Mouse (Mus musculus): ENCODE data around the gene Iqschfp. TPM values are rescaled to one million over a fixed set of nuclear protein-coding genes. Genes with fewer than 3 reads are reported as not detected.

Iqschfp gene
- total RNA-seq, 1 experiment from 2014 or later = not detected

GRCm38 (mm10) chr3:68647282-68647681 lies 755.2 kb downstream of the Iqschfp start:
- DNase-seq = no peak

GRCm38 (mm10) chr3:68650251-68650650 lies 758.2 kb downstream of the Iqschfp start:
- no peak for DNase-seq

GRCm38 (mm10) chr3:68656607-68657352 lies 764.7 kb downstream of the Iqschfp start:
- DNase-seq = no peak

GRCm38 (mm10) chr3:68657589-68658245 lies 765.7 kb downstream of the Iqschfp start:
- no peak for DNase-seq

GRCm38 (mm10) chr3:68659996-68660395 lies 768.0 kb downstream of the Iqschfp start:
- DNase-seq = no peak

- no peak for DNase-seq
Measured at GRCm38 (mm10) chr3:68660538-68660937, 768.5 kb downstream of the Iqschfp start.

- no peak for DNase-seq
Measured at GRCm38 (mm10) chr3:68662386-68662785, 770.4 kb downstream of the Iqschfp start.

- no peak for DNase-seq
Measured at GRCm38 (mm10) chr3:68664337-68664736, 772.3 kb downstream of the Iqschfp start.

GRCm38 (mm10) chr3:68666377-68666776 lies 774.3 kb downstream of the Iqschfp start:
- no peak for DNase-seq

- DNase-seq = no peak
Measured at GRCm38 (mm10) chr3:68667852-68668251, 775.8 kb downstream of the Iqschfp start.

GRCm38 (mm10) chr3:68669418-68669974 lies 777.5 kb downstream of the Iqschfp start:
- no peak for DNase-seq

- no peak for DNase-seq
Measured at GRCm38 (mm10) chr3:68674721-68675120, 782.7 kb downstream of the Iqschfp start.

- no peak for DNase-seq
Measured at GRCm38 (mm10) chr3:68675216-68675835, 783.3 kb downstream of the Iqschfp start.

Other genes starting within 250 kb of the Iqschfp start
- not detected in 2 replicates for gene Iqcj, start within 50 bp of the Iqschfp start, total RNA-seq (2021)
- gene Schip1, start 172.6 kb downstream of the Iqschfp start, total RNA-seq (2021) = 17.1 and 23.1 TPM in 2 replicates

All from adrenal gland, postnatal 25 days (tissue).